10 mouse cellular contexts compared by ENCODE assay signal in the genomic region with DNA sequence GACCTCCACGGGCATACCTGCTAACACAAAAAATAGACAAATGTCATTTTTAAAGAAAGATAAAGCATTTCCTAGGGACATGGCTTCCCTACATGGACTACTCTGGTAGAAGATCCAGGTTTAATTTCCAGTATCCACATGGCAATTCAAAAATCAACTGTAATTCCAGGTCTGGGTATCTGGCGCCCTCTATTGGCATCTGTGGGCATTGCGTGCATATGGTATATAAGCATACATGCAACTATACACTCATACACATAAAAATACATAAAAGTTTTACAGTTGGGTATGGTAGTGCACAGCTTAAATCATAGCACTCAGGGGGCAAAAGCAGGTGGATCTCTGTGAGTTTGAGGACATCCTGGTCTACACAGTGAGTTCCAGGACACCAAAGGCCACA. TPM values are rescaled to one million over a fixed set of nuclear protein-coding genes. Genes with fewer than 3 reads are reported as not detected.
A peak's percentile ranks its signal among the peaks of the same experiment; 100 is the strongest.
DNase-seq lines count a peak whose midpoint lies in the region; ATAC-seq and TF ChIP-seq lines count a peak whose summit lies in the region.
"Had no signal": no experiment of that assay in that cellular context is flagged by ENCODE, and none has a peak within 500 bp of the region (broad histone marks: within the 10 kb centered on the region; RNA-seq: fewer than 3 reads in every experiment).

No protein-coding gene starts in this region.

- no peak for TF ChIP-seq POLR2A in cerebellum, adult 2 months (IDR thresholded peaks at IDR 0.05; ENCODE audit: borderline replicate concordance, insufficient read depth, low read length)

- H3K4me1 ChIP-seq in cerebellum, adult 2 months (ENCODE audit: control insufficient read depth, insufficient read depth, low read length), result no peaks in the 10 kb centered on the region; the same call in 1 of the 2 replicates
- no peaks in the 10 kb centered on the region for H3K4me1 ChIP-seq in liver, embryonic 12.5 days
- H3K4me1 ChIP-seq: liver, embryonic 13.5 days had no signal

- no peak overlapping the region for H3K9ac ChIP-seq in liver, embryonic 12.5 days
- H3K9ac ChIP-seq: liver, embryonic 13.5 days had no signal

- no peaks in the 10 kb centered on the region for H3K36me3 ChIP-seq in liver, embryonic 12.5 days
- H3K36me3 ChIP-seq: liver, embryonic 13.5 days had no signal

- peak; percentile 43; the same call in 1 of the 2 replicates for TF ChIP-seq CTCF in cerebellum, adult 2 months (IDR thresholded peaks at IDR 0.05; ENCODE audit: borderline replicate concordance, insufficient read depth, low read depth, low read length)

- no peak overlapping the region for H3K4me3 ChIP-seq in cerebellum, adult 2 months (replicated peaks; ENCODE audit: insufficient read depth, low read depth, low read length)
- H3K4me3 ChIP-seq in liver, embryonic 12.5 days, result no peak overlapping the region
- H3K4me3 ChIP-seq: liver, embryonic 13.5 days had no signal

- no peaks in the 10 kb centered on the region; the same call in 1 of the 2 replicates for H3K9me3 ChIP-seq in liver, embryonic 12.5 days (replicated peaks)
- H3K9me3 ChIP-seq: liver, embryonic 13.5 days had no signal

- no peak overlapping the region for H3K4me2 ChIP-seq in liver, embryonic 12.5 days
- H3K4me2 ChIP-seq: liver, embryonic 13.5 days had no signal

- peak in 1 of 2 experiments; percentile 62 for DNase-seq in cerebellum, adult 2 months
- no peak for DNase-seq in cerebellum, adult 11-12 months
- peak; percentile 45 for DNase-seq in liver
- DNase-seq in adrenal gland, postnatal 14 days, result peak; percentile 43
- DNase-seq in kidney, postnatal 14 days, result peak; percentile 43
- peak; percentile 19 to 67 for DNase-seq in spleen, postnatal 4 days (ENCODE audit: low spot score in 2 of 2)
- no peak for DNase-seq in ovary, adult 18-20 months (ENCODE audit: low spot score)
- DNase-seq: liver, embryonic 13.5 days had no signal

- no peak for ATAC-seq in liver, embryonic 12.5 days

- H3K27me3 ChIP-seq in cerebellum, adult 2 months (ENCODE audit: control insufficient read depth, insufficient read depth, low read length), result no peaks in the 10 kb centered on the region
- H3K27me3 ChIP-seq in liver, embryonic 12.5 days (replicated peaks), result peaks cover 1% of the 10 kb centered on the region; the same call in 1 of the 2 replicates
- H3K27me3 ChIP-seq: liver, embryonic 13.5 days had no signal

- 59% methylated on average over 3 of the region's 3 CpGs for WGBS in cerebellum, adult 2 months
- 50% methylated on average over 3 of the region's 3 CpGs for WGBS in liver, embryonic 12.5 days (ENCODE audit: insufficient replicate concordance)

- no peak overlapping the region for H3K27ac ChIP-seq in cerebellum, adult 2 months (ENCODE audit: insufficient read depth, low read length)
- H3K27ac ChIP-seq in liver, embryonic 12.5 days, result no peak overlapping the region
- H3K27ac ChIP-seq: liver, embryonic 13.5 days had no signal

RNA-seq across cellular contexts. Expression of a gene that starts 4.2 kb away (rescaled TPM):
- not detected in 2 replicates for polyA plus RNA-seq in cerebellum, adult 2 months (2012; rRNA removed)
- polyA plus RNA-seq in liver, embryonic 12.5 days (2016; fragmentation: Nextera tagmentation; extraction: Ambion mirVana), result not detected in 2 replicates
- total RNA-seq in adrenal gland, postnatal 14 days (2021), result not detected in 2 replicates
- polyA plus RNA-seq: liver, embryonic 13.5 days; small intestine, adult 2 months had no signal

RNA-seq across cellular contexts. Expression of a gene that starts 33.7 kb away (rescaled TPM):
- 54.9 and 56.2 TPM in 2 replicates for polyA plus RNA-seq in cerebellum, adult 2 months (2012; rRNA removed)
- 0.13 and 0.35 TPM in 2 replicates for polyA plus RNA-seq in liver, embryonic 12.5 days (2016; fragmentation: Nextera tagmentation; extraction: Ambion mirVana)
- 3.9 and 5.1 TPM in 2 replicates for total RNA-seq in adrenal gland, postnatal 14 days (2021)

RNA-seq across cellular contexts. Expression of a gene that starts 43.9 kb away (rescaled TPM):
- polyA plus RNA-seq in cerebellum, adult 2 months (2012; rRNA removed), result 37.4 and 39.1 TPM in 2 replicates
- 31.0 and 31.7 TPM in 2 replicates for polyA plus RNA-seq in liver, embryonic 12.5 days (2016; fragmentation: Nextera tagmentation; extraction: Ambion mirVana)
- total RNA-seq in adrenal gland, postnatal 14 days (2021), result 34.3 and 52.4 TPM in 2 replicates

RNA-seq across cellular contexts. Expression of a gene that starts 46.5 kb away (rescaled TPM):
- polyA plus RNA-seq in cerebellum, adult 2 months (2012; rRNA removed), result 0.71 and 0.79 TPM in 2 replicates
- 1.7 and 1.9 TPM in 2 replicates for polyA plus RNA-seq in liver, embryonic 12.5 days (2016; fragmentation: Nextera tagmentation; extraction: Ambion mirVana)
- total RNA-seq in adrenal gland, postnatal 14 days (2021), result 0.79 and 1.3 TPM in 2 replicates

Comparison
In these comparisons a context has a peak if more than half of its experiments do, and no peak if none do; other contexts are left out.
1. DNase-seq: peak in liver (single experiment), adrenal gland, postnatal 14 days (single experiment), kidney, postnatal 14 days (single experiment) and spleen, postnatal 4 days (2 of 2); none in cerebellum, adult 11-12 months (single experiment) and ovary, adult 18-20 months (single experiment).
2. RNA of a gene that starts 33.7 kb away (polyA plus RNA-seq): 54.9 to 56.2 TPM in cerebellum, adult 2 months; 0.13 to 0.35 TPM in liver, embryonic 12.5 days; every median in the first group is over 10 times any median in the second.